Mouse (Mus musculus) CD4-positive, CD25-positive, alpha-beta regulatory T cell, adult 4 months (primary cell): ENCODE results near the gene Pink1. TPM values are rescaled to one million over a fixed set of nuclear protein-coding genes. Genes with fewer than 3 reads are reported as not detected.

ENCODE experiments used
- ATAC-seq: one replicate; pipeline ENCODE4 v1.8.0; 2017
- polyA plus RNA-seq, 2 experiments: library from polyadenylated mRNA; unstranded; fragments of 100-300 nt; shearing (Covaris generic); gene quantifications; one replicate each; pipeline ENCODE4 v1.2.1; 2017

Pink1 gene
- polyA plus RNA-seq, 2 experiments from 2014 or later: 12.9 to 22.6 TPM

DNA sequence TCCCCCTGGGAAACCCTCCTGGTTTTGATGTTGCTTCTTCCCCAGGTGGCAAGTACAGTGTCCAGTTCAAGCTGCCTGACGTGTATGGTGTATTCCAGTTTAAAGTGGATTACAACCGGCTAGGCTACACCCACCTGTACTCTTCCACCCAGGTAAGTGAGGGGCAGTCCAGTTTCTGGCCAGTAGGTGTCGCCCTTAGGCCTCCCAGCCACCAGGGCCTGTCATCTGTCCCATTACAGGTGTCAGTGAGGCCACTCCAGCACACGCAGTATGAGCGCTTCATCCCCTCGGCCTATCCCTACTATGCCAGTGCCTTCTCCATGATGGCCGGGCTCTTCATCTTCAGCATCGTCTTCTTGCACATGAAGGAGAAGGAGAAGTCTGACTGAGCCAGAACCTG is 14.5 kb downstream of the Pink1 start:
- peak; percentile 72 for ATAC-seq

DNA sequence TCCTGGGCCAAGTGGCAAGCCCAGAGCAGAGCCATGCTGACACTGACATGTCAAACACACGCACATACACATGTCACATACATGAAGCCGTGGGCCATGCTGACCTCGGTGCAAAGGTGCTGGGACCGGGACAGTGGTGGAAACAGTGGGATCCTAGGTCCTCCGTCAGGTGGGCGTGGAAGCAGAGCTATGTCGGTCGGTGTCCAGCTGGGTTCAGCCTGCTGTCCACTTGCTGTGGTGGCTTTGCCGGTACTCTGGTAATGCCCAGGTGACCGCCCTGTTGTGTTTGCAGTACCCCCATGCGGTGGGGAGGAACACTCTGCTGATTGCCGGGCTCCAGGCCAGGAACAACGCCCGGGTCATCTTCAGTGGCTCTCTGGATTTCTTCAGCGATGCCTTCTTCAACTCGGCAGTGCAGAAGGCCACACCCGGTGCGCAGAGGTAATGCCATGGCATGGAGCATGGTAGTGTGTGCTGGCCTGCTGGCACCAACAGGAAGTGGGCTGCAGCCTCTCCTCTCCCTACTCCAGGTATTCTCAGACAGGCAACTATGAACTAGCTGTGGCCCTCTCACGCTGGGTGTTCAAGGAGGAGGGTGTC is 15.7 kb downstream of the Pink1 start:
- ATAC-seq: no peak

DNA sequence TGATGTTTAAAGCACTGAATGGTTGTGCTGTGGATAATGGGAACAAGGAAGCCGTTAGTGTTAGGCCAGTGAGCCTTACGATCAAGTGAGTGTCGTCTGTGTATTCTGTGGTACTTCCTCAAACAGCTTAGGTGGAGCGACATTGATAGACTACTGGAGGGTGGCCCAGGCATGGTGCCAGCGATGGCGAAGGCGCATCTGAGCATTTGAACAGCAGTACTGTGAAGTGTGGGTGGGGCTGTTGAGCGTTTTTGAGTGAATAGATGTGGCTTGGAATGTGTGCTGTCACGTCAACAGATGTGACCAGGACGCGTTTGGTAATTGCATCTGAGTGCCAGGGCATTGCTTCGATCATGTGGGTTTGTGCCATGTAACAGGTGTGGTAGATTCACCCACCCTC is 18.4 kb downstream of the Pink1 start:
- no peak for ATAC-seq

DNA sequence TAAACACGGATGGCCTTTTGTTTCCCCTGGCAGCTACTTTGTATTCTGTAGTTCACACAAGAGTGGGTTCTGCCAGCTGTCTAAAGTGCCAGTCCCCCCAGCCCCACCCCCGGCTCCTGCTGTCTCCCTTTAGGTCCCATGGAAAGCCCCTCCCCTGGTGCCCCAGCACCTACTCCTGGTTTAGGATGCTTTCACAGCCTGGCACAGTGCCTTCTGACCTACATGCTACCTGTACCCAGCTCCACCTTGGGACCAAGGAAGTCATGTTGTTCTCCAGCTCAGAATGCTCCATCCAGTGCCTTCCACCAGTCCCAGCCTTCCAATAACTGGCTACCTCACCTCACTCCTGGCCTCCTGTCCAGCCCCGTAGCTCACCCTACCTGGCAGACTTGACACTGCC is 19.1 kb downstream of the Pink1 start:
- ATAC-seq: no peak

DNA sequence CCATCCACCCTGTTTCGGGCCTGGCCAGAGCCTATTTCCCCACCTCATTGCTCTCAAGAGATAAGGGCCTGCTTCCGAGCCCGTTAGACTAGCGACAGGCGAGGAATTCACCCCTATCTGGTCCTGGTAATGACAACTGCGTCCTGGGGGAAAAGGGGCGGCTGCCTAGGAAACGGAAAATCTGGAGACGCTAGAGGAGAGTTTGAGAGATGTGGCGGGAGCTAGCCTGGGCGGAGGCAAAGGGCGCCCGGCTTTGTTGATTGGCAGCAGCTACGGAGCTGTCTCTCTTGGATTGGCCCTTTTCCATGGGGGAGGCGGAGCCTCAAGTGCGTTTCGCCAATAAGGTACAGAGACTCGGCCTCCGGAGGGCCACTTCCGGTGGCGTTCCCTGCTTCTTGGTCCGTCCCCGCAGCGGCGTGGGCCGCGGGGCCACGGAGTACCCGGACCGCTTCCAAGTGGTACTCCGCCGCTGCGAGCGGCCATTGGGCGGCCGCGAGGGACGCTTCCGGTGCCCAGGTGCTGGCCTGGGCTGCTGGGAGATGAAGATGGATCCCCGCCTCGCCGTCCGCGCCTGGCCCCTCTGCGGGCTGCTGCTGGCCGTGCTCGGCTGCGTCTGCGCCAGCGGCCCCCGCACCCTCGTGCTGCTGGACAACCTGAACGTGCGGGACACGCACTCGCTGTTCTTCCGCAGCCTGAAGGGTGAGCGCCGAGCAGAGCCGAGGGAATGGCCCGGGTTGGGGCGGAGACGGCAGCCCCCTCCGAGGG is 21.6 kb downstream of the Pink1 start, which contains the start of gene Ddost:
Gene Ddost, plus strand, starts transcription at position 391 of the 765 bp plus-strand sequence.
- peak; percentile 99 for ATAC-seq

DNA sequence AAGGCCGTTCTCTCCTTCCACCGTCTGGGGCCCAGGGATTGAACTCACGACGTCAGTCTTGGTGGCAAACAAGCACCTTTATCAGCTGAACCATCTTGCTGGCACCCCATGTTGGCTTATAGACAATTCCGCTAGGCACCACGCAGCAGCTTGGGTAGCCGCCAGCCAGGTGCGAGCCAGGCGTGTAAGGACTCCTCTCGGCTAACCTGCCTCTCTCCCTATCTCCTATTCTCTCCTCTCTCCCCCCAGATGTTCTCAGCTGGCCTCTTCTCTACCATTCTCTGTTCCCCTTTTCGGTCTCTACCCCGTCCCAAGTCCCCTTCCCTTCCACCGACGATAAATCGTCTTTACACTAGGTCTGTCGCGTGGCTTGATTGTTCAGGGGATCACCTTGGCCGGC is 22.4 kb downstream of the Pink1 start:
- ATAC-seq: no peak

DNA sequence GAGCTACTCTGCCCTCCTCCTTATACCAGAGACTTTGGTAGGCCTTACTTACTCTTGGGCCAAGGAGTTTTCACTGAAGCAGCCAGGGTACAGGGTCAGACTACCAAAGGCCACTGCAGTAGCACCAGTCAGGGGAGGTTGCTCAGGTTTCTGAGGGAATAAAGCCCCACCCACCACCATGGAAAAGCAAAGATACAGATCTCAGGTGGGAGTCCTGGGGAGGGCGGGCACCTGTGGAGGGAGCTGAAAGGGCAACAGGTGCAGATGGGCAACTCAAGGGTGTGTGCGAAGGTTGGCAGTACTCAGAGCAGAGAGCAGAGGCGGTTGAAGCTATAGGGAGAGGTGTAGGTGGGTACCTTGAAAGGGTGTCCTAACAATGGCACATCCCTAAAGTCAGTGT is 23.1 kb downstream of the Pink1 start:
- ATAC-seq: no peak

DNA sequence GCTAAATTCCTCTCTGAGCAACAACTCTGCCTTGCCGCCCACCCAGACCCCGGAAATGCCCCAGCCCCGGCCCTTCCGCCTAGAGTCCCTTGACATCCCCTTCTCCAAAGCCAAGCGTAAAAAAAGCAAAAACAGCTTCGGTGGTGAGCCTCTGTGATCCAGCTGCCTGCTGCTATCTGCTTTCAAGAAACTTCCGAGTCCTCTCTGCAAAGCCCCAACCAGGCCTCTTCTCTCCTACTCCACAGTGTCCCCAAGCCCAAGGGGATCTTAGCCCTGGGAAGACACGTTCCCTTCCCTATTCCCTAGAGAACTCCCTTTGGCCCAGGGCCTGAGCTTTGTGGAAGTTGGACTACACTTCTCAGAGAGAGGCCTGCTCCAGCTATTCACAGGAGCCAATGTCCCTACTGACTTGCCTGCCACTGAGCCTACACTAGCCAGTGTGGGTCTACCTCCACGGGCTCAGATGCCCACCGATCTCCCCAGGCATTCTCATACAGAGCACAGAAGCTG is 24.8 kb downstream of the Pink1 start:
- ATAC-seq: no peak

DNA sequence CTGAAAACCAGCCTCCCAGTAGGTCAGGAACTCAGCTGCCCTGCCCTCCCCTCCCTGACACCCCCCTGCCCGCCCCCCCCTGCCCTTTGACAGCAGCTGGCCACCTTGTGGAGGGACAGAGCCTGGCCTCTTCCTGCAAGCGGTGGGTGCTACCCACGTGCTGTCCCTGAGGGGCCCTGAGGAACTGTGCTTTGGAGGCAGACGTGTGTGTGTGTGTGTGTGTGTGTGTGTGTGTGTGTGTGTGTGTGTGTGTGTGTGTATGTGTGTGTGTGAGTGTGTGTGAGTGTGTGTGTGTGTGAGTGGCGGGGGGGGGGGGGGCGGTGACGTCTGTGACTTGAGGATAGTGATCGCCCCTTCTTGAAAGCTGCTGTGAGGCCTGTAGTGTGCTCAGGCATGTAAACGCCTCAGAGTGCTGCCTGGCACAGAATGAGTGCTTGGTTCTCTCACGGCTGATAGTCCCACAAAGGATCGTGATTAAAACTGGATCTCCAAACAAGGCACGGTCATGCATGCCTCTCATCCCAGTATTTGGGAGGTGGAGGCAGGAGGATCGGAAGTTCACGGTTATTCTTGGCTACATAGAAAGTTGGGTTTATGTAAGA is 32.1 kb downstream of the Pink1 start:
- ATAC-seq: no peak

DNA sequence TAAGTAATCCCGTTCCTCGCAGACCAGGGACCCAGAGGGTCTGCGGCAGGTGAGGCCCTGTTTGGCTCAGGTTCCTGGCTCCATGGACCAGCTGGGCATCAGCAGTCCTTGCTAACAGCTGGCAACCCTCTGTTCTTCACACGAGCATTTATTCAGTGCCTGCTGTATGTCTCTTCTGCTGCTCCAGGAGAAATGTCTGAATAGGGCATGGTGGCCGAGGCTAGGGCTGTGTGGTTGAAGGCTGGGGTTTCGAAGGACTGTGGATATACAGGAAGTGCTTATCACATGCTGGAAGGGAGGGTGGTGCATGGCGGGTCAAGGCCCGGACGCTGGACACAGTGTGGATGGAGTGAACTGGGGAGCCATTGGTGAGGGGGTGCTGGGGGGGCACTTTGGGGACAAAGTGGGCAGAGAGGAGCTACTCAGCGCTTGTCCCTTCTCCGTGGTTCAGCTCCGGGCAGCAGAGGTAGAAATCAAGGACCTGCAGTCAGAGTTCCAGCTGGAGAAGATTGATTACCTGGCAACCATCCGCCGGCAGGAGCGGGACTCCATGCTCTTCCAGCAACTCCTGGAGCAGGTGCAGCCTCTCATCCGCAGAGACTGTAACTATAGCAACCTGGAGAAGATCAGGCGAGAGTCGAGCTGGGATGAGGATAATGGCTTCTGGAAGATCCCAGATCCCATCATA is 32.7 kb downstream of the Pink1 start:
- ATAC-seq: no peak

DNA sequence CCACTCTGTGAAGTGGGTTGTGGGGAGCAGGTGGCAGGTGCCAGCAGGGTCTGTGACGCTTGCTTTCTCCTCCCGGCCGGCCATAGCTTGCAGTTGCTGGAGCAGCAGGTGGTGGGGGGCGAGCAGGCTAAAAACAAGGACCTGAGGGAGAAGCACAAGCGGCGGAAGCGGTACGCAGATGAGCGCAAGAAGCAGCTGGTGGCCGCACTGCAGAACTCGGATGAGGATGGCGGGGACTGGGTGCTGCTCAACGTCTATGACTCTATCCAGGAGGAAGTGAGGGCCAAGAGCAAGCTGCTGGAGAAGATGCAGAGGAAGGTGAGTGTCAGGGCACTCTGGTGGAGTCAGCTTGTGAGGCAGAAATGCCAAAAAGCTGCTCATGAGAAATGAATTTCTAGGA is 34.1 kb downstream of the Pink1 start:
- ATAC-seq: no peak

DNA sequence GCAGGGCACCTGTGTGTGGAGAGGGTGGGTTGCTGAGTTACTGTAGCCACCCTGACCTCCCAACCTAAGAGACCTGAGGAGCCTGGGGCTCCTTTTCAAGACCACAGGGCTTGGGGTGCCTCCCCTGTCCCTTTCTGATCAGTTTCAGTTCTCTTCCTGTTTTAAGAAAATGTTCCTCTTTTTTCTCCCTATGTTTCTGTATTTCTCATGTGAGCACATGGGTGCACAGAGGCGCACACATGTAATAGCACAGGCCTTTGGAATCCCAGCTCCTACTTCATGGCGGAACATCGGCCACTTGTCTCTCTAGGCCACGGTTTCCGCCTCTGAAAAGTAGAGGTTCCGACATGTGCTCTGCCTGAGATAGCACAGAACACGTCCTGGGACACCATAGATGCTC is 37.4 kb downstream of the Pink1 start:
- no peak for ATAC-seq

DNA sequence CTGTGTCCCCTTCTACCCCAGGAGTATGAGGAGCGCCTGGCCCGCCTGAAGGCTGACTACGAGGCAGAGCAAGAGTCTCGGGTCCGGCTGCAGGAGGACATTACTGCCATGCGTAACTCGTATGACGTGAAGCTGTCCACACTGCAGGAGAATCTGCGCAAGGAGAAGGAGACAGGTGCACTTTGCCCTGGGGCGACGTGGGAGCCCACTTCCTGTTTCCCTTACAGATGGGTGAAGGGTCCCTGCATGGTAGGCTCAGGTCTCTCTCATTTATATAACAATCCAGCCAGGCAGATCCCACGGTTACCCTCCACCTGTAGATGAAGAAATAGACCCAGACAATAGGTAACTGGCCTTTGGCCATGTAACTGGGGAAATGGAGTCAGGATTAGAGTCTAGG is 39.7 kb downstream of the Pink1 start:
- ATAC-seq: no peak

DNA sequence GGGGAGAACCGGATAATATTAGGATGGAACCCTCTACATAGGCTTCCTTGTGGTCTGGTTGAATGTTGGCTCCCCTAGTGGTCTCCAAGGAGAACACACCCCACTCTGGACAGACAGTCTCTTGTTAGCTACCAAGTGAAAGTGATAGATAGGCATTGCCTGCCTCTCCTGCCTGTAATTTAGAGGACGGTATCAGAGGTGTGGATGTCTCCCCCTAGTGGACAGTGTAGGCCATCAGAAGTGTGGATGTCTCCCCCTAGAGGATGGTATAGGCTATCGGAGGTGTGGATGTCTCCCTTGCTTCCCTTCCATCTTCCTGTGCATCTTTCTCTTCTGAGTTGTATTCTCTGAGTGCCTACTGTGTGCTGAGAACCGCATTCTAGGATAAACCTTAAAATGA is 43.3 kb downstream of the Pink1 start:
- ATAC-seq: peak; percentile 97

DNA sequence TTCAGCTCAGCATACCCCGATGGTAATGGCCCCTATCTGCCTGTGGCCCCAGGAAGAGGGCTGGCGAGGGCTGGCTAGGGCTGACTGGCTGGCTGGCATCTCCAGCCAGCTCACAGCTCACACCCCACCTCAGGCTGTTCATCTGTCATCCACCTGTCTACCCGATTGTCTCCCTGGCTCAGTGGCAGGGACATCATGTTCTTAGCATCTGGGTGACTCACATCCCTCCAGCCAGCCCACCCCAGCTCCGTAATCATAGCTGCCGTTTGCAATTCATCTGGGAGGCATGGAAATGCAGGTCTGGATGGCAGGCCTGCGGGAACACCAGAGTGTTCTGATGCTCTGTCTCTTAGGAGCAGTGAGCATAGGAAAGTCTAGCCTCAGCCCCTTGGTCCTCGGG is 47.8 kb downstream of the Pink1 start:
- no peak for ATAC-seq

DNA sequence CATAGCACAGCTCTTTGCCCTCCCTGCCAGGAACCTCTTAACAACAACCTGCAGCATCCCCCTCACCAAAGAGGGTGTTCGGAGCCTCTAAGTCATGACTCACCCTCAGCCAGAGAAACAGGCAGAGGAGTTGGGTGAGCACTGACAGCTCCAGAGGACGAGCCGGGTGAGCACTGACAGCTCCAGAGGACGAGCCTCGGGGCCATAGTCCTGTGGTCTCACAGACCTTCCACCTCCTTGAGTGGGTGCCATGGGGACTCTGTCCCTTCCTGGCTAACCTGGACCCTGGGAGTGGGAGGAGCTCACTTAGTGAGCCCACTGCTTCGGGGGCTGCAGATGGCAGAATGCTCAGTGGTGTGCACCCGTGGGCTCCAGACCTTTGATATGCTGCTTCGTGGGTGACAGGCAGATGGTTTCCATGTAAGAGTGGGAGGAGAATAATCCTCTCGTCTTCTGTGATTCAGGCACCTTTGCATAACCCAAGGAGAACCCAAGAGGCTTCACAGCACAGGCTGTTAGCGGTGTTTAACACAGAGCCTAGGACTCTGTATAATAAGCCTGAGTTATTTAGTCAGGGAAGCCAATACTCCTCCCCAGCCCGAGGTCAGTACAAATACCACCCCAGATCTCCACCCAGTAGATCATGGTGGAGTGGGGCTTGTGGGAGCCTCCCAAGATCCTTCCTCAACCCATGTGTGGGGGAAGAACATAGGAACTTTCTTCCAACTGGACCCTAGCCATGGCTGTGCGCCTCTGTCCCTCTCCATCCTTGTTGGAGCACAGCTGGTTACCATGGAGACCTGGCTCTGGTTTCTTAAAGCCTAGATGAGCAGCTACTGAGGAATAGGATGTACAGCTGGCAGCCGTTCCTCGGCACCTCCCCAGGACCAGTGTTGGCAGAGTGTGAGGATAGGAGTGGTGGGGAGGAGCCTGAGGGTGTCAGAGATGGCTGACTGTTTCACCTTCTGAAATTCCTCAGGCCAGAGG is 53.8 kb downstream of the Pink1 start:
- ATAC-seq: no peak

DNA sequence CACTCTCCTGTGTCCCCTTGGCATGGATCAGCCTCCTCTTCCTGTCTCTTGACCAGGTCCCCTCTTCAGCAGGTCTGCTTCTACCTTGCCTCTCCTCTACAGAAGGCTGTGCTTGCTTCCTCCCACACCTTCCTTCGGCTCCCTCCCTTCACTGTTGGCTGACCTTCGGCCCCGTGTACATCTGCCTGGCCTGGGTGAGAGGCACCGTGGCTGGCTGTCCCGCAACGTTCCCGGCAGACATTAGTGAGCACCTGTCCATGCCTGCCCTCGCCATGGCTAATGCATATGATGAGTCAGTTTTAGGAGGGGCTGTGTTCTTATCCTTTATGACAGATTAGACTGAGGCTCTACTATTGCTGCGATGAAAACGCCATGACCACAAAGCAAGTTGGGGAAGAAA is 58.2 kb downstream of the Pink1 start:
- no peak for ATAC-seq

Other genes starting within 250 kb of the Pink1 start
- gene Hp1bp3, start 110.0 kb downstream of the Pink1 start, polyA plus RNA-seq: 100 to 1,000 TPM; 164 to 189 TPM
- gene Sh2d5, start 75.9 kb downstream of the Pink1 start, polyA plus RNA-seq: under 1 TPM in 1 of 2 experiments, not detected in 1; 0.54 TPM
- under 1 TPM in 1 of 2 experiments, not detected in 1; 0.12 TPM for gene Kif17, start 75.9 kb downstream of the Pink1 start, polyA plus RNA-seq
- 100 to 1,000 TPM in 1 of 2 experiments, 10 to 100 TPM in 1; 92.3 to 122 TPM for gene Ddost, start 21.6 kb downstream of the Pink1 start, polyA plus RNA-seq
- not detected for gene Cda, start 41.7 kb upstream of the Pink1 start, polyA plus RNA-seq
- gene Fam43b, start 70.2 kb upstream of the Pink1 start, polyA plus RNA-seq: not detected
- gene Mul1, start 108.4 kb upstream of the Pink1 start, polyA plus RNA-seq: 10 to 100 TPM; 12.2 to 16.9 TPM
- 1 to 10 TPM in 1 of 2 experiments, under 1 TPM in 1; 0.95 to 1.2 TPM for gene Camk2n1, start 128.0 kb upstream of the Pink1 start, polyA plus RNA-seq